In the genomic region with DNA sequence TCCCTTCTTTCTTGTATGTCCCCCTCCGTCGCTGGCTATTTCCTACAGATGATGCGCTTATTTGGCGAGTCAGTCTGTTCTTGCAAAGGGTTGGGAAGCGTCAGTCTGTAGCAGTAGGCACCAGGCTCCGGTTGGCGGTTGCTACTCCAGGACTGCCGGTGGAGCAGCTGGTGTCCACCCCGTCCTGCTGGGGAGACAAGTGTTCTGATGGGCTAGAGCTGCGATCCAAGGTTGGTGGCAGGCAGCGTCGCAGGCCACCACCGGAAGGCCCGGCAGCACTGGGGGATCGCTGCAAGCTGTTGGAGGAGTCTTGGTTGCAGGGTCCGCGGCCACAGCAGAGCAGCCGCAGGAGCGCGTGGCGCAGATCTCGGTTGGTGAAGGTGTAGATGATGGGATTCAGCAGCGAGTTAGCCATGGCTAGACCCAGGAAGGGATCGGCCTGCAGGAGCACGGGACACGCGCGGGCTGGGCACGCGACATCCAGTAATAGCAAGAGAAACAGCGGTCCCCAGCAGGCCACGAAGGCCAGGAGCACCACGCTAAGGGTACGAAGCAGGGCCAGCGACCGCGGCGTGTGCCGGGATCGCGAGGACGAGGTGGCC, we compare ENCODE assay signal across 8 mouse cellular contexts. TPM values are rescaled to one million over a fixed set of nuclear protein-coding genes. Genes with fewer than 3 reads are reported as not detected.
DNase-seq lines count a peak whose midpoint lies in the region; ATAC-seq lines count a peak whose summit lies in the region.

No protein-coding gene starts in this region.

- H3K36me3 ChIP-seq in heart, embryonic 16.5 days (ENCODE audit: control insufficient read depth, insufficient read depth) = no peaks in the 10 kb centered on the region
- H3K36me3 ChIP-seq in hindbrain, embryonic 10.5 days = no peaks in the 10 kb centered on the region
- H3K36me3 ChIP-seq in midbrain, embryonic 12.5 days = no peaks in the 10 kb centered on the region

- peak overlapping the region; percentile 63 for H3K9ac ChIP-seq in heart, embryonic 16.5 days (ENCODE audit: low read length)
- peak overlapping the region; percentile 39; the same call in 1 of the 2 replicates for H3K9ac ChIP-seq in midbrain, embryonic 12.5 days (replicated peaks)

- H3K27ac ChIP-seq in heart, embryonic 16.5 days (ENCODE audit: low read length) = no peak overlapping the region
- peak overlapping the region; percentile 17 for H3K27ac ChIP-seq in hindbrain, embryonic 10.5 days
- H3K27ac ChIP-seq in midbrain, embryonic 12.5 days (replicated peaks) = no peak overlapping the region

- no peak for DNase-seq in heart, adult 8-10 months (ENCODE audit: low spot score)
- peak; percentile 95 for DNase-seq in brain, adult 2 months (ENCODE audit: low read depth, low spot score)
- peak; percentile 40 for DNase-seq in hindbrain, embryonic 10.5 days (ENCODE audit: low spot score)
- no peak for DNase-seq in thymus, postnatal 25 days

- ATAC-seq in heart, embryonic 16.5 days (replicated peaks; ENCODE audit: extremely low read depth, insufficient read depth, low FRiP score) = no peak
- no peak for ATAC-seq in midbrain, embryonic 12.5 days (ENCODE audit: low FRiP score, low read depth)
- no peak for ATAC-seq in erythroid progenitor cell, adult 5-6 weeks (replicated peaks; ENCODE audit: low FRiP score, poor library complexity, severe bottlenecking)
- no peak for ATAC-seq in inflammation-experienced regulatory T-cells, adult 6 months

- 6% methylated on average over 42 of the region's 42 CpGs for WGBS in heart, embryonic 16.5 days
- 5% methylated on average over 42 of the region's 42 CpGs for WGBS in hindbrain, embryonic 10.5 days
- 4% methylated on average over 42 of the region's 42 CpGs for WGBS in midbrain, embryonic 12.5 days

- H3K27me3 ChIP-seq in heart, embryonic 16.5 days (ENCODE audit: control insufficient read depth, insufficient read depth, low read length) = peaks cover 59% of the 10 kb centered on the region
- peaks cover 93% of the 10 kb centered on the region for H3K27me3 ChIP-seq in hindbrain, embryonic 10.5 days (ENCODE audit: insufficient read depth, poor library complexity, severe bottlenecking)
- H3K27me3 ChIP-seq in midbrain, embryonic 12.5 days = peaks cover 94% of the 10 kb centered on the region

- peaks cover 22% of the 10 kb centered on the region for H3K4me1 ChIP-seq in heart, embryonic 16.5 days (ENCODE audit: control insufficient read depth, insufficient read depth, low read length)
- peaks cover 36% of the 10 kb centered on the region for H3K4me1 ChIP-seq in hindbrain, embryonic 10.5 days (replicated peaks)
- H3K4me1 ChIP-seq in midbrain, embryonic 12.5 days = peaks cover 29% of the 10 kb centered on the region

- 0 out of 2 replicates have a peak, but pooled peaks cover 2% of the 10 kb centered on the region for H3K9me3 ChIP-seq in heart, embryonic 16.5 days (replicated peaks; ENCODE audit: control insufficient read depth, low read length)
- H3K9me3 ChIP-seq in hindbrain, embryonic 10.5 days = 0 out of 2 replicates have a peak, but pooled peaks cover 5% of the 10 kb centered on the region
- H3K9me3 ChIP-seq in midbrain, embryonic 12.5 days = no peaks in the 10 kb centered on the region

- peak overlapping the region; percentile 92 for H3K4me2 ChIP-seq in heart, embryonic 16.5 days (ENCODE audit: low read depth, low read length)
- H3K4me2 ChIP-seq in midbrain, embryonic 12.5 days (replicated peaks) = peak overlapping the region; percentile 64

- H3K4me3 ChIP-seq in heart, embryonic 16.5 days (ENCODE audit: low read length) = peak overlapping the region; percentile 60
- H3K4me3 ChIP-seq in hindbrain, embryonic 10.5 days = peak overlapping the region; percentile 57
- H3K4me3 ChIP-seq in midbrain, embryonic 12.5 days = peak overlapping the region; percentile 41

RNA-seq across cellular contexts. Expression of gene S1pr5, which starts 4.3 kb away (rescaled TPM):
- polyA plus RNA-seq in heart, embryonic 16.5 days (2015; fragmentation: Nextera tagmentation; extraction: Ambion mirVana) = 0.09 and 0.16 TPM in 2 replicates
- 1 to 10 TPM; 1.6 to 1.9 (median 1.8) TPM for total RNA-seq in heart, adult 8-10 months (2022)
- 0.20 and 0.35 TPM in 2 replicates for polyA plus RNA-seq in hindbrain, embryonic 10.5 days (2016; fragmentation: Nextera tagmentation; extraction: Ambion mirVana)
- polyA plus RNA-seq in midbrain, embryonic 12.5 days (2016; fragmentation: Nextera tagmentation; extraction: Ambion mirVana) = 0.38 and 0.50 TPM in 2 replicates
- 2.5 TPM in 1 of 2 replicates, not detected in the other for total RNA-seq in erythroid progenitor cell, adult 5-6 weeks (2015; ENCODE audit: low replicate concordance)
- 0.13 and 0.53 TPM in 2 replicates for total RNA-seq in erythroid progenitor cell, adult 5-6 weeks (2017; ENCODE audit: low replicate concordance)
- under 1 TPM in 1 of 3 experiments, not detected in 2; 0.17 TPM for polyA plus RNA-seq in inflammation-experienced regulatory T-cells, adult 6 months (2017; shearing (Covaris generic))

RNA-seq across cellular contexts. Expression of gene Keap1, which starts 4.8 kb away (rescaled TPM):
- polyA plus RNA-seq in heart, embryonic 16.5 days (2015; fragmentation: Nextera tagmentation; extraction: Ambion mirVana) = 51.5 and 54.6 TPM in 2 replicates
- total RNA-seq in heart, adult 8-10 months (2022) = 10 to 100 TPM; 43.6 to 52.1 (median 45.5) TPM
- polyA plus RNA-seq in hindbrain, embryonic 10.5 days (2016; fragmentation: Nextera tagmentation; extraction: Ambion mirVana) = 46.5 and 50.0 TPM in 2 replicates
- 52.3 and 52.6 TPM in 2 replicates for polyA plus RNA-seq in midbrain, embryonic 12.5 days (2016; fragmentation: Nextera tagmentation; extraction: Ambion mirVana)
- 13.8 and 25.2 TPM in 2 replicates for total RNA-seq in erythroid progenitor cell, adult 5-6 weeks (2015; ENCODE audit: low replicate concordance)
- 37.0 and 44.7 TPM in 2 replicates for total RNA-seq in erythroid progenitor cell, adult 5-6 weeks (2017; ENCODE audit: low replicate concordance)
- polyA plus RNA-seq in inflammation-experienced regulatory T-cells, adult 6 months (2017; shearing (Covaris generic)) = 10 to 100 TPM; 20.8 to 28.9 (median 21.5) TPM

RNA-seq across cellular contexts. Expression of gene Atg4d, which starts 21.2 kb away (rescaled TPM):
- 58.8 and 63.9 TPM in 2 replicates for polyA plus RNA-seq in heart, embryonic 16.5 days (2015; fragmentation: Nextera tagmentation; extraction: Ambion mirVana)
- 100 to 1,000 TPM in 1 of 4 experiments, 10 to 100 TPM in 3; 87.0 to 105 (median 93.5) TPM for total RNA-seq in heart, adult 8-10 months (2022)
- 52.3 and 59.4 TPM in 2 replicates for polyA plus RNA-seq in hindbrain, embryonic 10.5 days (2016; fragmentation: Nextera tagmentation; extraction: Ambion mirVana)
- 50.3 and 52.3 TPM in 2 replicates for polyA plus RNA-seq in midbrain, embryonic 12.5 days (2016; fragmentation: Nextera tagmentation; extraction: Ambion mirVana)
- total RNA-seq in erythroid progenitor cell, adult 5-6 weeks (2015; ENCODE audit: low replicate concordance) = 49.4 and 49.5 TPM in 2 replicates
- total RNA-seq in erythroid progenitor cell, adult 5-6 weeks (2017; ENCODE audit: low replicate concordance) = 73.9 and 162 TPM in 2 replicates
- 10 to 100 TPM; 23.5 to 32.5 (median 24.2) TPM for polyA plus RNA-seq in inflammation-experienced regulatory T-cells, adult 6 months (2017; shearing (Covaris generic))

RNA-seq across cellular contexts. Expression of gene Kri1, which starts 43.8 kb away (rescaled TPM):
- 10.5 and 13.2 TPM in 2 replicates for polyA plus RNA-seq in heart, embryonic 16.5 days (2015; fragmentation: Nextera tagmentation; extraction: Ambion mirVana)
- total RNA-seq in heart, adult 8-10 months (2022) = 10 to 100 TPM; 16.2 to 18.3 (median 17.3) TPM
- 17.6 and 19.4 TPM in 2 replicates for polyA plus RNA-seq in hindbrain, embryonic 10.5 days (2016; fragmentation: Nextera tagmentation; extraction: Ambion mirVana)
- polyA plus RNA-seq in midbrain, embryonic 12.5 days (2016; fragmentation: Nextera tagmentation; extraction: Ambion mirVana) = 18.4 and 21.1 TPM in 2 replicates
- 19.7 and 49.4 TPM in 2 replicates for total RNA-seq in erythroid progenitor cell, adult 5-6 weeks (2015; ENCODE audit: low replicate concordance)
- total RNA-seq in erythroid progenitor cell, adult 5-6 weeks (2017; ENCODE audit: low replicate concordance) = 18.2 and 48.8 TPM in 2 replicates
- polyA plus RNA-seq in inflammation-experienced regulatory T-cells, adult 6 months (2017; shearing (Covaris generic)) = 10 to 100 TPM; 16.5 to 36.2 (median 26.9) TPM

RNA-seq across cellular contexts. Expression of gene Cdkn2d, which starts 47.3 kb away (rescaled TPM):
- polyA plus RNA-seq in heart, embryonic 16.5 days (2015; fragmentation: Nextera tagmentation; extraction: Ambion mirVana) = 105 and 110 TPM in 2 replicates
- total RNA-seq in heart, adult 8-10 months (2022) = 10 to 100 TPM; 15.1 to 17.7 (median 16.7) TPM
- 58.4 and 73.5 TPM in 2 replicates for polyA plus RNA-seq in hindbrain, embryonic 10.5 days (2016; fragmentation: Nextera tagmentation; extraction: Ambion mirVana)
- polyA plus RNA-seq in midbrain, embryonic 12.5 days (2016; fragmentation: Nextera tagmentation; extraction: Ambion mirVana) = 63.6 and 72.1 TPM in 2 replicates
- total RNA-seq in erythroid progenitor cell, adult 5-6 weeks (2015; ENCODE audit: low replicate concordance) = 305 and 325 TPM in 2 replicates
- total RNA-seq in erythroid progenitor cell, adult 5-6 weeks (2017; ENCODE audit: low replicate concordance) = 151 and 194 TPM in 2 replicates
- 100 to 1,000 TPM; 116 to 131 (median 128) TPM for polyA plus RNA-seq in inflammation-experienced regulatory T-cells, adult 6 months (2017; shearing (Covaris generic))

Comparison
In these comparisons a context has a peak if more than half of its experiments do, and no peak if none do; other contexts are left out.
1. DNase-seq: peak in brain, adult 2 months (single experiment) and hindbrain, embryonic 10.5 days (single experiment); none in heart, adult 8-10 months (single experiment) and thymus, postnatal 25 days (single experiment).
2. Peak in every context shown above with its lines, with median percentiles within 50 percentile points of each other: H3K4me3 ChIP-seq.